Mouse (Mus musculus) CD4-positive, CD25-positive, alpha-beta regulatory T cell, adult 9 weeks (primary cell): ENCODE results near the gene Lrrc45. TPM values are rescaled to one million over a fixed set of nuclear protein-coding genes. Genes with fewer than 3 reads are reported as not detected.

Experiments used
- polyA plus RNA-seq: library from polyadenylated mRNA; unstranded; fragments of 100-300 nt; shearing (Covaris generic); gene quantifications from one replicate; pipeline ENCODE4 v1.2.1, GENCODE M21; 2017

The Lrrc45 gene
- 75.0 TPM for polyA plus RNA-seq

DNA sequence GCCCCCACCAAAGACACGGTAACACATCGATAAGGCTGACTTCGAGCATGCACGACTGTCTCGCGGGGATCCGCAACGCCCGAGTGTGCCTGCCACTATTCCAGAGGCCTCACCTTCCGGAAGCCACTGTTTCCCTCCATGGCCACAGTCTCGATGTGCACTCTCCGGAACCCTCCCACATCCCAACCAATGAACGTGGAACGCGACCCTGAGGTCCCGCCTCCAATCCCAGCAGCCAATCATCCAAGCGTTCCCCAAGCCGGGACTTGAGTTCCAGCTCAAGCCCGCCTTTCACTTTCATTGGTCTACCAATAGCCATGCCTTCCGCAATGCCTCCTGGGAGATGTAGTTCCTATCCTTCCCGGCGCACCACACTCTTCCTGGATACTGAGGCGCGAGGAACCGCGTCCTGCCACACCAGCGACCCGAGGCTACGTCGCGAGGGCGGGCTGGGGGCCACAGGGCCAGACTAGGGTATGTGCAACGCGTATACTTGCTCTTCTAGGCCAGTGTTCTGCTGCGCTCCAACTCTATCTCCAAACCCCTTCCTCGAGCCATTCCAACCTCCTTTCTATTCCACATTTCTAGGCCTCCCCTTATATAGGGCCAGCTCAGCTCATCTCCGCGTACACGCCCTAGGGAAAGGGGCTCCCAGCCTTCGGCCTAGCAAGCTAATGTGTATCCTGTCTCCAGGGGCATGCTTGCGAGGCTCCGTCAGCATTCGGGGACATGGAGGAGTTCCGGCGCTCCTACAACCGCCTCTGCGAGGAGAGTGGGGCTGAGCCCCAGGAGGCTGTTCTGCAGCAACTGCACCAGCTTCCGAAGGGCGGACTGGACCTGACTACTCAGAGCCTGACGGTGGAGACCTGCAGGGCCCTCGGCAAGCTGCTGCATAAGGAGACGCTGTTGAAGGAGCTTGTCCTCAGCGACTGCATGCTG lies at the start of gene Lrrc45, which contains the start of gene Cenpx:
Gene Lrrc45, plus strand, starts transcription at position 346 of the 939 bp plus-strand sequence.
Gene Cenpx, minus strand, starts transcription at position 159 of the 939 bp plus-strand sequence.

DNA sequence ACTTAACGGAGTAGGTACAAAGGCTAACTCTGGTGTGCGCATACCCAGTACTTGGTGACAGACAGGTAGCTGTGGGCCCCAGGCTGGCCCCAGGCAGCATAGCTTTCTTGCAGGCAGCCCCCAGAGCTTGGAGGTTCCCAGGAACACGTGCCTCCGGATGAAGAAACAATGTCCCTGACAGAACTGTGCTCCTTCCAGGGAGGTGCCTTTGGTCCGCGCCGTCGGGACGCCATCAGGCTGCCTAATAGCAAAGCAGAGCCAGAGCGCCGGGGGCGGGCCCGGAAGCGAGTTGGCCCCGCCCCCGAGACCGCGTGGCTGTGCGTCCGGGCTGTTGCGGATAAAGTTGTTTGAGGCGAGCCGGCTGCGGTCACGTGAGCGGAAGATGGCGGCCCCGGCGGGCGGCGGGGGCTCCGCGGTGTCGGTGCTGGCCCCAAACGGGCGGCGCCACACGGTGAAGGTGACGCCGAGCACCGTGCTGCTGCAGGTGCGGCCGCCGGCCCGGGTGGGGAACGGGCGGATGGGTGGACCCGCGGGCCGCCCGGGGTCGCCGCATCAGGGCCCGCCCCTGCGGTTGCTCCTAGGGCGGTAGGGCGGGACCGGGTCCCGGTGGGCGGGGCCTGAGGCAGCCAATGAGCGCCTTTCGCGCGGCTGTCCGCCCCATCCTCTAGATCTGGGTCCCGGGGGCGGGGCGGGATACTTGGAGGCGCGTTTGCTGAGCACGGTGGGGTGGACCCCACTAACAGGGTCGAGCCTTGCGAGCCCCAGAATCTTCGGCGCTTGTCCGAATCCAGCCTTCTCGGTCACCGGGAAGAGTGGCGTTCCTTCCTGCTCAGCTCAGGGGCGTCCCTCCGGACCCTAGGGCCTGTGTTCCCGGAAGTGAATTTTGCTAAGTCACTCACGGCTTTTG lies 40.8 kb upstream of the Lrrc45 start, which contains the start of gene Aspscr1:
Gene Aspscr1, plus strand, starts transcription at position 287 of the 907 bp plus-strand sequence.

DNA sequence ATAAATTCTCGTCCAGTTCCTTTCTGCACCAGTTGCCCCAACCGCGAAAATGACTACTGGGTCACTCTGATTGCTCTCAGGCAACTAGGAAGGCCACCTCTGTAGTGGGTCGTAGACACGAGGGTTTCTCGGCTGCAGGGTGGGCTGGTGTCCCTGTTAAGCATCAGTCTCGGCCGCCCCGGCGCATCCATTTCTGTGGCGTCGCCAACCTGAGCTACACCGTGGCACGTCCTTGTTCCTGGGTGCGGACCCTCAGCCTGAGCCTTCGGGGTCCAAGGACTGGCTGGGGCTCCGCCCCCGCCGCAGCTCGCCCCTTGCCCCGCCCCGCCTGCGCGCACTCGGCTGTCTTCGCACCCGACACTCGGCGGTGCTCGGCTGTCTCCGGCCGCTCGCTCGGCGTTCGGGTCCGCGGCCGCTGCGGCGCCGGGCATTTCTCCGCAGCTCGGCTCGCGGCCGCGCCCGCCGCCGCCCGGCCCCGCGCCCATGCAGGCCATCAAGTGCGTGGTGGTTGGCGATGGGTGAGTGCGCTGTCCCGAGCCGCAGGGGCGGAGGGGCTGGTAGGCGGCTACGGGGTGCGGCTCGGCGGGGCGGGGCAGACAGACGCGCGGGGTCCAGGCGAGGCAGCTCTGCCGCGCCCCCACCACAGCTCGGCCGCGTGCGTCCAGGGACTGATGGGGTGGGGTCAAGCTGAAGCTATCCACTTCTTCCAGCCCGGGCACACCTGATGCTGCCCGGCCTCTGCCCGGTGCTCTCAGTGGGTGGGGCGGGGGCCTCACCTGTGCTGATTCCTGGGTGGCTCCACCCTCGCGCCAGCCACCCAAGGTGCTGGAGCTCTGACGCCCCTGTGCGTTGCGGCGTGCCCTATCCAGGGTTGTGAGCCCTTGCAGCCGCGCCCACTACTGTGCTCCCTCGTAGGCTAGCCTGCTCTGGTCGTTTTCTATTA lies 7.7 kb downstream of the Lrrc45 start, which contains the start of gene Rac3:
Gene Rac3, plus strand, starts transcription at position 347 of the 943 bp plus-strand sequence.

DNA sequence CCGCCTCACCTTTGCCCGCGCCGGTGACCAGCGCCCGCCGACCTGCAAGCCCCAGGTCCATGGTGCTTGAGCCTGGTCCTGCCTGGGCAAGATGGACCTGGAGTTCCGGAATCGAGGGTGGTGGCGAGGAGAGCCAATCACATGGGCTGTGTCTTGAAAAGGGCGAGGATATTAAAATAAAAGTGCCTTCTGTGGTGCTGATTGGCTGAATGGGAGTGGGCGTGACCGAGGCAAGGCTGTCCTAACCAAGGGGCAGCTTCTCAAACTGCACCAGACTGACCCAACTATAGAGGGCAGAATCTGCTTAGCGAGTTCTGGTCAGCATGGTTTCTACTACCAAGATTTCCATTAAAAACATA lies 13.4 kb downstream of the Lrrc45 start, which contains the start of gene Dcxr:
Gene Dcxr, minus strand, starts transcription at position 113 of the 359 bp plus-strand sequence.

DNA sequence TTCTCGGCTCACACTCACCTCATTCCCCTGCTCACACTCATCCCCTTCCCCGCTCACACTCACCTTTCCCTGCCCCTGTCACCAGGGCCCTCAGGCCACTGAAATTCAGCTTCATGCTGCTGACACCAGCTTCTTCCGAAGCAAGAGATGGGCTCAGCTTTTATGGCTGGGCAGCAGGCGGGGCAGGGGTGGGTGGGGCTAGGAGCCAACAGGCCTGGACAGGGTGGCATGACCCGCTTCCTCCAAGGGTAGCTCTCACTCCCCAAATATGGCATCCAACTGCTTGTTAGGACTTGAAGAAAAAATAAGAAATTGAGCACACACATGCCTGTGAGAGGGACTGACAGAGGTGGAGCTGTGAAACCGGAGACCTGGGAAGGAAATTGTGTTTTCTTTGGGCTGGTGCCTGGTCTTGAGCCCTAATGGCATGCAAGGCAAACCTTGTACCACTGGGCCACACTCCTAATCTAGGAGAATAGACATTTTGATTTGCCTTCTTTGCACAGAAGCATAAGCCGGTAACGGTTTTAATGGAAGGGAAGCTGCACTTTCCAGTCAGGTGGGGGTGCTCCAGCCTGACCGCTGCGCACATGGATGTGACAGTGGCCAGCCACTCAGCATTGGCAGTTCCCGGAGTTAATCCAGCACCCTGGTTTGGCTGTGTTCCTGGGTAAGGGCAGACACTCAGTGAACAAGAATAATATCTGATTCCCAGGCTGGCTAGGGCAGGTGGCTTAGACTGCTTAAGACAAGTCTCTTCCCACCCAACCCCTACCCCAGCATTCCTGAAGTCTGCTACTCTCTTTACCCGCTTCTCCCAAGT lies 18.3 kb downstream of the Lrrc45 start, which contains the start of gene Cbr2:
Gene Cbr2, minus strand, starts transcription at position 257 of the 823 bp plus-strand sequence.

DNA sequence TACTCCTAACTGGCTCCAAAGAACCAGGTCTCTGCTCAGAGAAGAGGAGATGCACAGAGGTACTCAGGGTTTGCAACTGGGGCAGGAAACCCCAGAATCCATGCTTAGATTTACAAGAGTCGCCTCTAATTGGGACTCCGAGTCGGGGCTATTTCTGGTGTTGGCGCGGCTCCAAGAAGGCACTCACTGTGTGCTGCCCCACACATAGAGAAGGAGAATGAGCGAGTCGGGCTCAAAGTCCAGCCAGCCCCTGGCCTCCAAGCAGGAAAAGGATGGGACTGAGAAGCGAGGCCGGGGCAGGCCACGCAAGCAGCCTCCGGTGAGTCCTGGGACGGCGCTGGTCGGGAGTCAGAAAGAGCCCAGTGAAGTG lies 48.9 kb downstream of the Lrrc45 start, which contains the start of gene Hmga1b:
Gene Hmga1b, plus strand, starts transcription at position 123 of the 370 bp plus-strand sequence.

Other genes with a start within 250 kb of the Lrrc45 start
- gene Arl16, start 246.3 kb upstream of the Lrrc45 start, polyA plus RNA-seq, result 42.3 TPM
- 84.8 TPM for gene Mrpl12, start 229.3 kb upstream of the Lrrc45 start, polyA plus RNA-seq
- gene Slc25a10, start 222.1 kb upstream of the Lrrc45 start, polyA plus RNA-seq, result 12.9 TPM
- not detected for gene Gcgr, start 183.2 kb upstream of the Lrrc45 start, polyA plus RNA-seq
- gene Mcrip1, start 164.2 kb upstream of the Lrrc45 start, polyA plus RNA-seq, result 95.6 TPM
- not detected for gene Ppp1r27, start 162.8 kb upstream of the Lrrc45 start, polyA plus RNA-seq
- gene P4hb, start 140.7 kb upstream of the Lrrc45 start, polyA plus RNA-seq, result 224 TPM
- 899 TPM for gene Arhgdia, start 132.3 kb upstream of the Lrrc45 start, polyA plus RNA-seq
- 3.4 TPM for gene Alyref, start 115.6 kb upstream of the Lrrc45 start, polyA plus RNA-seq
- 147 TPM for gene Anapc11, start 115.5 kb upstream of the Lrrc45 start, polyA plus RNA-seq
- gene Npb, start 105.4 kb upstream of the Lrrc45 start, polyA plus RNA-seq, result 0.92 TPM
- 206 TPM for gene Pcyt2, start 96.0 kb upstream of the Lrrc45 start, polyA plus RNA-seq
- gene Sirt7, start 88.7 kb upstream of the Lrrc45 start, polyA plus RNA-seq, result 128 TPM
- gene Mafg, start 80.3 kb upstream of the Lrrc45 start, polyA plus RNA-seq, result 8.0 TPM
- 0.72 TPM for gene Pycr1, start 70.2 kb upstream of the Lrrc45 start, polyA plus RNA-seq
- 0.40 TPM for gene Myadml2, start 65.8 kb upstream of the Lrrc45 start, polyA plus RNA-seq
- gene Notum, start 52.8 kb upstream of the Lrrc45 start, polyA plus RNA-seq, result not detected
- gene Aspscr1, start 41.0 kb upstream of the Lrrc45 start, polyA plus RNA-seq, result 104 TPM
- 146 TPM for gene Cenpx, start 187 bp upstream of the Lrrc45 start, polyA plus RNA-seq
- gene Rac3, start 7.5 kb downstream of the Lrrc45 start, polyA plus RNA-seq, result 0.63 TPM
- 26.8 TPM for gene Dcxr, start 13.4 kb downstream of the Lrrc45 start, polyA plus RNA-seq
- gene Cbr2, start 18.2 kb downstream of the Lrrc45 start, polyA plus RNA-seq, result not detected
- gene Hmga1b, start 48.9 kb downstream of the Lrrc45 start, polyA plus RNA-seq, result 10.3 TPM
- 1.8 TPM for gene Rfng, start 70.3 kb downstream of the Lrrc45 start, polyA plus RNA-seq
- 183 TPM for gene Gps1, start 70.3 kb downstream of the Lrrc45 start, polyA plus RNA-seq
- 50.4 TPM for gene Dus1l, start 82.5 kb downstream of the Lrrc45 start, polyA plus RNA-seq
- 50.9 TPM for gene Fasn, start 110.6 kb downstream of the Lrrc45 start, polyA plus RNA-seq
- 0.21 TPM for gene Ccdc57, start 218.9 kb downstream of the Lrrc45 start, polyA plus RNA-seq
- 13.9 TPM for gene Slc16a3, start 234.6 kb downstream of the Lrrc45 start, polyA plus RNA-seq